Mouse (Mus musculus) hindbrain, embryonic 14.5 days (tissue): Measurements from ENCODE around the gene Zfp648. TPM values are rescaled to one million over a fixed set of nuclear protein-coding genes. Genes with fewer than 3 reads are reported as not detected.

Experiments used
- ATAC-seq: fragments of 200-750 bp; cut with Nextera tagmentation; 2 replicates; pipeline ENCODE4 v1.8.0; 2017; ENCODE audit warnings: moderate number of reproducible peaks, mild to moderate bottlenecking, moderate TSS enrichment, moderate library complexity; ENCODE audit not compliant: low FRiP score
- DNase-seq: peaks from one replicate; pipeline ENCODE4 v3.0.0-alpha.2; 2015; ENCODE audit warnings: low spot score
- H3K27ac ChIP-seq: fragments of 300-500 bp; sonication (generic); 2 replicates; pipeline ENCODE4 v1.5.1; 2014; ENCODE audit warnings: mild to moderate bottlenecking, moderate library complexity
- H3K27me3 ChIP-seq: fragments of 300-500 bp; sonication (generic); 2 replicates; pipeline ENCODE4 v1.6.1; 2014; ENCODE audit warnings: mild to moderate bottlenecking, low read length, mixed read lengths; ENCODE audit not compliant: control insufficient read depth, insufficient read depth
- H3K36me3 ChIP-seq: fragments of 300-500 bp; sonication (generic); replicated peaks from 2 replicates; pipeline ENCODE4 v1.6.1; 2014; ENCODE audit not compliant: control insufficient read depth, insufficient read depth
- H3K4me1 ChIP-seq: fragments of 300-500 bp; sonication (generic); replicated peaks from 2 replicates; pipeline ENCODE4 v1.6.1; 2014; ENCODE audit warnings: antibody characterized with exemption, low read length, mixed read lengths; ENCODE audit not compliant: control insufficient read depth, insufficient read depth
- H3K4me2 ChIP-seq: fragments of 300-500 bp; sonication (generic); replicated peaks from 2 replicates; pipeline ENCODE4 v1.6.1; 2014; ENCODE audit warnings: mild to moderate bottlenecking, moderate library complexity
- H3K4me3 ChIP-seq: fragments of 300-500 bp; sonication (generic); replicated peaks from 2 replicates; pipeline ENCODE4 v1.5.1; 2014; ENCODE audit warnings: mild to moderate bottlenecking, low read length
- H3K9ac ChIP-seq: fragments of 300-500 bp; sonication (generic); 2 replicates; pipeline ENCODE4 v1.6.1; 2014
- H3K9me3 ChIP-seq: fragments of 300-500 bp; sonication (generic); 2 replicates; pipeline ENCODE4 v1.6.1; 2016; ENCODE audit warnings: low read length; ENCODE audit not compliant: control insufficient read depth
- WGBS: fragments of 180-500 bp; shearing (Covaris S2); extraction: QIAGEN DNeasy Blood & Tissue Kit; methylation state at CpG from one replicate; pipeline ENCODE4 v1.1.7; 2014; 5-methylcytosine and 5-hydroxymethylcytosine counted together
- polyA plus RNA-seq: library from polyadenylated mRNA; unstranded; fragments of >200 nt; fragmentation: Nextera tagmentation; extraction: Ambion mirVana; gene quantifications from 2 replicates; pipeline ENCODE4 v1.2.1, GENCODE M21; 2014

Zfp648 gene
- polyA plus RNA-seq, 1 experiment from 2014 or later = 1.4 TPM

DNA sequence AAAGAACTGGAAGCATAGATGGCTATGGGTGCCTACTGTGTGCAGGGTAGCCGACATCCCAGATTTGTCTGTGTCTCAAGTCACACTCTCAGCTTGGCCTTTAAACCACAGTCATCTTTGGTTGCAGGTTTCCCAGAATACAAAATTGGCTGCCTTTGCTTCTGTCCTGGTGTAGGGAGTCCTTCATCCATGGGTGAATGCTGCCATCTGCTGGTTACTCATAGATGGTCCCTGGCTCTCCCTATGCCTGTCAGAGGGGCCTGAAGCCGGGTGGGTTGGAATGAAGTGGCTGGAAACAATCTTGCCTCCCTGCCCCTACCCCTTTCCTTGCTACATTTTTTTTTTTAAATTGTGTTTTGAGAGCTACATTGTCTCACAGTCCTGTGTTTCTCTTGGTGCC lies 20.0 kb upstream of the Zfp648 start:
- no peak overlapping the region for H3K4me3 ChIP-seq
- no peaks in the 10 kb centered on the region for H3K4me1 ChIP-seq
- ATAC-seq (peak; percentile 94), DNase-seq (peak; percentile 93)
- H3K27me3 ChIP-seq = no peaks in the 10 kb centered on the region
- H3K9me3 ChIP-seq = no peaks in the 10 kb centered on the region
- 28% methylated on average over 2 of the region's 2 CpGs for WGBS
- H3K4me2 ChIP-seq = no peak overlapping the region
- no peak overlapping the region for H3K9ac ChIP-seq
- no peaks in the 10 kb centered on the region for H3K36me3 ChIP-seq
- no peak overlapping the region for H3K27ac ChIP-seq

DNA sequence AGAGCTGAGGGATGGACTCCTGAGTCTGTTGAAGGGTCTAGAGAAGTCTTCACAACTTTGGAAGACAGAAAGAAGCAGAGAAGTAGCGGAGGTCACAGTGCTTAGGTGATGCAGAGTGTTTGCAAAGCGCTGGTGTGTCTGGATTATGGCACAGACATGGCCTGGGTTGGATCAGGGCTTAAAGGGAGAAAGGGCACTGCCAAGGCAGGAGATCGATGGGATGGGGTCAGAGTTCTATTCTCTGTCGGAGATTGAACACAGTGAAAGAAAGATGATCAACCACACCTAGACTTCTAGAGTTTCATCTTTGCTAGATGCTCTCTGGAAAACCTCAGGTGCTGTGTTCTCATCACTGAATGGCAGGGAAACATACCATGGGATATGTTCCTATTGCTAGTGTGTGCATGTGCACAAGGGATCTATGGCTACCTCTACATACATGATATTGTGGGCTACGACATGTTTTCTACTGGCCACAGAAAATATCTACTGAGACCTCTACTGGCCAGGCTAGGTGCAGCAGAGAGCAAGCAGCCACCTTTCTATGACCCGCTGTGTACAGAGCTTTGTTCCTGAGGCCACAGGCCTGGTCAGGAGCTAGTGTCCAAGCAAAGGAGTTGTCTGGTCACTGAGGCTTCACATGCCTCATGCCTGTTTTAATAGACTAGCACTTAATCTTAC lies 18.5 kb upstream of the Zfp648 start:
- 73% methylated on average over 6 of the region's 6 CpGs for WGBS
- H3K27ac ChIP-seq = no peak overlapping the region
- no peaks in the 10 kb centered on the region for H3K9me3 ChIP-seq
- H3K4me3 ChIP-seq = no peak overlapping the region
- no peak overlapping the region for H3K4me2 ChIP-seq
- DNase-seq (no peak), ATAC-seq (no peak)
- H3K9ac ChIP-seq = no peak overlapping the region
- H3K4me1 ChIP-seq = no peaks in the 10 kb centered on the region
- no peaks in the 10 kb centered on the region for H3K36me3 ChIP-seq
- H3K27me3 ChIP-seq = no peaks in the 10 kb centered on the region

DNA sequence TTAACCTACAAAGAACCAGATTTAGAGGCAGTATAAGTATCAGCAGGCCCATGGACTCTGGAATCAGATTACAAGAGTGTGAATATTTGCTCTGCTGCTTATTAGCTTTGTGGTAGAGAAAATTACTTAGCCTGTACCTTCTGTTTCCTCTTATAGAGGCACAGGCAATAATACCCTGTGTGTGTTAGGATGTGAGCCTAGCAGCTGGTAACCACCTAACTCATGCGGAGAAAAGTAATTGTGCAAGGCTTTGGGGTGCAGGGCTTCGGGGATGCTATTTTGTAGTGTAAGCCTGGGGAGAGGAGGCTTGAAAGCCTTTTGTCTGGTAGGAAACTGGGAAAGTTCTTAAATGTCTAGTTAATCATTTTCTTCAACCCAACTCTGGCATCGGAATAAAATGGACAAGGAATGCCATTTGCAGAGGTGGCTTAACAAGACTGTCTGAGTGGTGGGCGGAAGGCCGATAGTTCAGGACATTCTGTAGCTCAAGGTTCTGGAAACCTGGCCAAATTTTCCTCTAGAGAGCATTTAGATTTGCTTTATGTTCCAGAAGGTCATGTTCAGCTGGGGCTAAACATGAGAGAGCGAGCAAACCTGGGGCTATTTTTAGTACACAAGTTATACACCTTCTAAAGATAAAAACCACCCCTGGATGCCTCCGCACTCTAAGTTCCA lies 17.8 kb upstream of the Zfp648 start:
- H3K4me1 ChIP-seq = no peaks in the 10 kb centered on the region
- no peaks in the 10 kb centered on the region for H3K27me3 ChIP-seq
- no peak overlapping the region for H3K9ac ChIP-seq
- WGBS = 89% methylated on average over 7 of the region's 7 CpGs
- no peak overlapping the region for H3K4me3 ChIP-seq
- DNase-seq (no peak), ATAC-seq (no peak)
- no peaks in the 10 kb centered on the region for H3K9me3 ChIP-seq
- no peaks in the 10 kb centered on the region for H3K36me3 ChIP-seq
- H3K4me2 ChIP-seq = no peak overlapping the region
- no peak overlapping the region for H3K27ac ChIP-seq

DNA sequence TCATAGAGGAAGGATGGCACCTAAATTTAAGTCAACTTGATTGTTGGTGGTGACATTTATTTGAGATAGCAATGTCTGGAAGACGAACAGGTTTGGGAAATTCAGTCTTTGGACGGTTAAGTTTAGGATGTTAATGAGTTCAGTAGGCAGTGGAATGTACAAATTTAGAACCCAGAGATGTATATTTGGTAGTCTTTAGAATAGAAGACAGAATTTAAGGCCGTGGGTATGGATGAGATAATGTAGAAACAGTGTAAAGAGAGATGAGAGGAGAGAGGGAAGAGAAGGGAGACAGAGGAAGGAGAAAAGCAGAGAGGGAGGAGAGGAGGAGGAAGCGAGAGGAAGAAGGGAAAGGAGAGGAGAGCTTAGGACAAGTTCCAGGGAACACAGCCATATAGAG lies 12.8 kb upstream of the Zfp648 start:
- no peak overlapping the region for H3K27ac ChIP-seq
- no peaks in the 10 kb centered on the region for H3K27me3 ChIP-seq
- H3K4me1 ChIP-seq = no peaks in the 10 kb centered on the region
- H3K9ac ChIP-seq = no peak overlapping the region
- no peaks in the 10 kb centered on the region for H3K9me3 ChIP-seq
- WGBS = 87% methylated on average over 4 of the region's 4 CpGs
- H3K4me2 ChIP-seq = no peak overlapping the region
- H3K36me3 ChIP-seq = no peaks in the 10 kb centered on the region
- DNase-seq (no peak), ATAC-seq (no peak)
- H3K4me3 ChIP-seq = no peak overlapping the region

DNA sequence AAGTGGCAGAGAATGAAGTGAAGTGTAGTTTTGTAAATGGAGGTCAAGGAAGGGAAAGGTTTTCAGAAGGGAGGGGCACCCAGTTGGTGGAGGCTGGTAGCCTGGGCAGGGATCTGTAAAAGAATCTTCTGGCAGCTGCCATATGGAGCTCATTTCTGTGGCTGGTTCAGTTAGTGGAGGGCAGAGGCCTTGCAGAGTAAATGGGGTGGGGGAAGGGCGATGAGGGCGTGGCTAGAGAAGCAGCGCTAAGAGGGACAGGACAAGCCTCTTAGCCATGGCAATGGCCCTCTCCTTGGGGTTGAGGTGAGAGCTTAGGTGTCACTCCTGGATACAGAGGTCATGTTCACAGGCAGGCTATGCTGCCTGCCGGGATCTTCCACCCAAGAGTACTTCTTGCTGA lies 12.4 kb upstream of the Zfp648 start:
- no peaks in the 10 kb centered on the region for H3K4me1 ChIP-seq
- no peak overlapping the region for H3K4me2 ChIP-seq
- H3K27me3 ChIP-seq = no peaks in the 10 kb centered on the region
- no peaks in the 10 kb centered on the region for H3K36me3 ChIP-seq
- no peak for DNase-seq
- 49% methylated on average over 4 of the region's 4 CpGs for WGBS
- no peak overlapping the region for H3K4me3 ChIP-seq
- H3K9ac ChIP-seq = no peak overlapping the region
- no peak overlapping the region for H3K27ac ChIP-seq
- no peaks in the 10 kb centered on the region for H3K9me3 ChIP-seq
- no peak for ATAC-seq

DNA sequence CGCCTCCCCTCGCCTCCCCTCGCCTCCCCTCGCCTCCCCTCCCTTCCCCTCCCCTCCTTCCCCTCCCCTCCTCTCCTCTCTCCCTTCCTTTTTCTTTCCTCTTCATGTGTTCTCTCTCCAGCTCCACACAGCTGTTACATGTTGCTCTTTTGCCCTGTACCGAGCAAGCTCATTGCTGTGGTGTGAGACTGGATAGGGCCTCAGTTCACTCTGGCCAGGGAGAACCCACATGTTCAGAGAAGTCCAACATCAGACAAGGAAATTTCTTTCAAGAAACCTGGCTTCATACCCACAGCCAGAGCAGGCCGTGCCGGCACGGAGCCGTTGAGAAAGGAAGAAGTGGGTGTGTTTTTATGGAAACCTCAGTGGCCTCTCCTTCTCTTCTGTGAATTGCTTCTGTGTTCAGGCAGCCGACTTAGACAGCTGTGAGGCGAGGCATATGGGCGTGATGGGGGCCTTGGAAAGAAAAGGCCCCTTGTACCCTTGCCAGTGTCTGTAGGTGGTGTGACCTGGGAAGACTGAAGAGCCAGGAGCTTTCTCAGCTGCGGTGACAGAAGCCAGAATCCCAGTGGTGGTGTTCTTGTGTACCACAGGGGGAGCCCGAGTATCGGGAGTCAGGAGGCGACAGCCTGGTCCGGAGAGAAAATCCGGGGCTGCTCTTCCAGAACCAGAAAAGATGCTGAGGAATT lies 11.0 kb upstream of the Zfp648 start:
- H3K4me2 ChIP-seq = no peak overlapping the region
- H3K27ac ChIP-seq = no peak overlapping the region
- no peak overlapping the region for H3K9ac ChIP-seq
- H3K4me1 ChIP-seq = no peaks in the 10 kb centered on the region
- H3K4me3 ChIP-seq = no peak overlapping the region
- H3K27me3 ChIP-seq = no peaks in the 10 kb centered on the region
- DNase-seq (no peak), ATAC-seq (no peak)
- WGBS = 63% methylated on average over 14 of the region's 18 CpGs
- H3K9me3 ChIP-seq = no peaks in the 10 kb centered on the region
- H3K36me3 ChIP-seq = no peaks in the 10 kb centered on the region

DNA sequence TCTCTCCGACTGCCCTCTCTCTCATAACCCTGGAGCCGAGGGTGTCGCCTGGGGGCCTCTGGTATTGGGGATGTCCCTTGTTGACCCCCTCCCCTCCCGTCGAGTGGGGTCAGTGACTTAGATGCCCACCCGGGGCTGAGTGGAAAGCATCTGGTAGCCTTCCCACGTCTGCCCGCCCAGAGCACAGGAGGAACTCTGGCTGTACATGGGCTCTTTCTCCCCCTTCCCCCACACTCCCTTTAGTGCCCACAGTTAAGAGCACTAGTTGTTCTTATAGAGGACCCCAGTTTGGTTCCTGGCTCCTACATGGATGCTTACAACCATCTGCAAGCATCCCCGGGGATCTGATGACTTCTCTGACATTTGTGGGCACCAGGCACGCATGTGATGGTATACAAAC lies 2.1 kb upstream of the Zfp648 start:
- 92% methylated on average over 10 of the region's 10 CpGs for WGBS
- H3K4me3 ChIP-seq = no peak overlapping the region
- no peak overlapping the region for H3K9ac ChIP-seq
- no peaks in the 10 kb centered on the region for H3K4me1 ChIP-seq
- H3K36me3 ChIP-seq = no peaks in the 10 kb centered on the region
- H3K27me3 ChIP-seq = peaks cover 8% of the 10 kb centered on the region
- no peaks in the 10 kb centered on the region for H3K9me3 ChIP-seq
- DNase-seq (no peak), ATAC-seq (no peak)
- H3K27ac ChIP-seq = no peak overlapping the region
- no peak overlapping the region for H3K4me2 ChIP-seq

DNA sequence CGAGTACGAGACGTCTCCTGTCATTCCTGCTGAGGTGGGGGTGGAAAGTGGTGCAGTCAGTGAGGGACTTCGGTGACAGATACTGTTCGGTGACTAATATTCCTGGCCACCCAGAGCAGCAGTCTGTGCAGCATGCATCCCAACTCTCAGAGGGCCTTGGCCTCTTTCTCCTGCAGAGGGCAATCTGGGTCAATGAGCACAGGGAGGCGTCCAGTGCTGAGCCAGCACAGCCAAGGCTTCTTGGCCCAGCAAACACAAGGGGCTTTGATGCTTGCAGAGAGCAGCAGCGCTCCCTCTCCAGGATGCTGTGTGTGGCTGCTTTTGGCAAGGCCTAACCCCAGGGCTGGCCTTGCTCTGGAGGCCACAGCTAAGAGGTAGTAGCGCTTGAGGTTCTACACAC lies 1.6 kb downstream of the Zfp648 start:
- Histone ChIP-seq H3K36me3 (no peaks in the 10 kb centered on the region), H3K27me3 (peaks cover 33% of the 10 kb centered on the region), H3K4me2 (no peak overlapping the region), H3K27ac (no peak overlapping the region), H3K9ac (no peak overlapping the region), H3K4me1 (peaks cover 10% of the 10 kb centered on the region; the same call in 1 of the 2 replicates), H3K4me3 (no peak overlapping the region), H3K9me3 (no peaks in the 10 kb centered on the region)
- WGBS = 54% methylated on average over 8 of the region's 8 CpGs
- ATAC-seq = no peak; the same call in 1 of the 2 replicates
- DNase-seq = no peak

DNA sequence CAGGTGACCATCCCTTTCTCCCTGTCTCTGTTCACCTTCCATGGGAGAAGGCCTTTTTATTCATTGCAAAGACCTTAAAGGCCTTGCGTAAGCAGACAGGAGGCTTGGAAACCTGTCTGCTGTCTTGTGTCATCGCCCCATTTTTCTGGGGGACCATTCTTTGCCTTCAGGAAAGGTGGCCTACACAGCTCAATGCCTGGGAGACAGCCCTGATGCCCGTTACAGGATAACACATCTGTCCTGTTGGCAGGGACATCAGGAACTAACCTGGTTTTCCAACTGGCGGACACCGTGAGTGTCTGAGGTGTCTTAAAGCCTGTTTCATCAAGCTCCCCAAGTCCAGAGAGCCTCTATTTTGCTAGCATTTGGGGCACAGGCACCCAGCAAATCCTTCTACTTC lies 2.4 kb downstream of the Zfp648 start:
- 91% methylated on average over 5 of the region's 5 CpGs for WGBS
- Histone ChIP-seq H3K27me3 (peaks cover 33% of the 10 kb centered on the region), H3K9ac (no peak overlapping the region), H3K27ac (no peak overlapping the region), H3K4me3 (no peak overlapping the region), H3K4me2 (no peak overlapping the region), H3K36me3 (no peaks in the 10 kb centered on the region), H3K9me3 (no peaks in the 10 kb centered on the region), H3K4me1 (peaks cover 10% of the 10 kb centered on the region; the same call in 1 of the 2 replicates)
- ATAC-seq = no peak
- no peak for DNase-seq
